Mouse (Mus musculus) heart, postnatal 14 days (tissue): ENCODE data around the gene Tbk1. TPM values are rescaled to one million over a fixed set of nuclear protein-coding genes. Genes with fewer than 3 reads are reported as not detected.

Experiments
- DNase-seq, 2 experiments: peaks; one replicate each; pipeline ENCODE4 v3.0.0; 2021 to 2022
- intact Hi-C: fragments of 180-260 bp; cut with DNase I; formaldehyde crosslinking; loops from one replicate; pipeline ENCODE4 v1.15.1; 2025
- microRNA-seq, 2 experiments: library from miRNA; unstranded; fragments of <30 nt; microRNA quantifications; one replicate each; pipeline ENCODE4 v1.2.0; 2021 to 2022
- total RNA-seq, 2 experiments: library from RNA; stranded (reverse); gene quantifications; 2 replicates each; pipeline ENCODE4 v1.2.3; 2021

Gene Tbk1
- total RNA-seq, 2 experiments from 2014 or later, result 20.4 to 24.3 TPM

GRCm38 (mm10) chr10:121504973-121505911, 81.3 kb downstream of the Tbk1 start:
- intact Hi-C loops, result no loop called here
- peak; percentile 63 to 75 for DNase-seq

- intact Hi-C loops, result no loop called here
- DNase-seq, result no peak
These were observed 85.4 kb downstream of the Tbk1 start for GRCm38 (mm10) chr10:121501160-121501559.

- intact Hi-C loops, result no loop called here
- DNase-seq, result no peak
These were observed 86.6 kb downstream of the Tbk1 start for GRCm38 (mm10) chr10:121500034-121500433.

- no peak for DNase-seq
- intact Hi-C loops, result no loop called here
These were observed 87.5 kb downstream of the Tbk1 start for GRCm38 (mm10) chr10:121499063-121499462.

- intact Hi-C loops, result no loop called here
- peak in 1 of 2 experiments; percentile 52 for DNase-seq
These were observed 88.1 kb downstream of the Tbk1 start for GRCm38 (mm10) chr10:121498481-121498904.

- no peak for DNase-seq
- intact Hi-C loops, result no loop called here
These were observed 88.6 kb downstream of the Tbk1 start for GRCm38 (mm10) chr10:121497968-121498367.

GRCm38 (mm10) chr10:121496616-121497015, 90.0 kb downstream of the Tbk1 start:
- DNase-seq, result no peak
- intact Hi-C loops, result no loop called here

Small RNA genes lying within 50 kb of the gene (microRNA-seq; reads per million reads assigned to microRNA genes)
- 0 reads per million in 2 experiments for gene Gm24330

Other genes starting within 250 kb of the Tbk1 start
- 1 to 10 TPM; 1.8 to 2.2 TPM for gene Tbc1d30, start 235.5 kb downstream of the Tbk1 start, total RNA-seq
- gene Gns, start 221.7 kb downstream of the Tbk1 start, total RNA-seq, result 10 to 100 TPM; 64.2 to 74.3 TPM
- 100 to 1,000 TPM; 120 to 125 TPM for gene Rassf3, start 110.4 kb downstream of the Tbk1 start, total RNA-seq
- 10 to 100 TPM; 24.5 to 25.7 TPM for gene Xpot, start 39.5 kb upstream of the Tbk1 start, total RNA-seq
- not detected for gene D930020B18Rik, start 54.8 kb upstream of the Tbk1 start, total RNA-seq
- 1 to 10 TPM; 1.0 to 1.6 TPM for gene BC048403, start 153.2 kb upstream of the Tbk1 start, total RNA-seq